Mouse (Mus musculus) hindbrain, embryonic 11.5 days (tissue): ENCODE measurements at regions not wholly inside any gene's neighbourhood (a gene's known extent, or its start where the extent isn't known, plus 50 kb on each side); places are given as distances from the start of the nearest gene placed in this dataset.

ENCODE experiments used
- ATAC-seq: fragments of 200-750 bp; cut with Nextera tagmentation; 2 replicates; pipeline ENCODE4 v1.8.0; 2017; ENCODE audit warnings: mild to moderate bottlenecking, moderate TSS enrichment, moderate library complexity; ENCODE audit not compliant: low FRiP score
- DNase-seq: peaks from one replicate; pipeline ENCODE4 v3.0.0-alpha.2; 2015; ENCODE audit warnings: low spot score
- H3K27ac ChIP-seq: fragments of 300-500 bp; sonication (generic); 2 replicates; pipeline ENCODE4 v1.5.1; 2014; ENCODE audit warnings: mild to moderate bottlenecking, low read depth, low read length
- H3K27me3 ChIP-seq: fragments of 300-500 bp; sonication (generic); 2 replicates; pipeline ENCODE4 v1.6.1; 2014; ENCODE audit warnings: mild to moderate bottlenecking, low read length, moderate library complexity, mixed read lengths; ENCODE audit not compliant: control insufficient read depth, insufficient read depth
- H3K36me3 ChIP-seq: fragments of 300-500 bp; sonication (generic); 2 replicates; pipeline ENCODE4 v1.6.1; 2014; ENCODE audit warnings: mild to moderate bottlenecking, low read length, moderate library complexity, mixed read lengths; ENCODE audit not compliant: control insufficient read depth, insufficient read depth
- H3K4me1 ChIP-seq: fragments of 300-500 bp; sonication (generic); replicated peaks from 2 replicates; pipeline ENCODE4 v1.6.1; 2014; ENCODE audit warnings: low read length, mixed read lengths; ENCODE audit not compliant: control insufficient read depth, insufficient read depth
- H3K4me2 ChIP-seq: fragments of 300-500 bp; sonication (generic); replicated peaks from 2 replicates; pipeline ENCODE4 v1.6.1; 2014; ENCODE audit warnings: mild to moderate bottlenecking, low read depth, low read length
- H3K4me3 ChIP-seq: fragments of 300-500 bp; sonication (generic); 2 replicates; pipeline ENCODE4 v1.5.1; 2014; ENCODE audit warnings: low read depth, low read length
- H3K9ac ChIP-seq: fragments of 300-500 bp; sonication (generic); 2 replicates; pipeline ENCODE4 v1.6.1; 2014; ENCODE audit warnings: low read depth, low read length
- H3K9me3 ChIP-seq: fragments of 300-500 bp; sonication (generic); 2 replicates; pipeline ENCODE4 v1.6.1; 2016; ENCODE audit warnings: low read length; ENCODE audit not compliant: control insufficient read depth
- WGBS: fragments of 180-500 bp; shearing (Covaris S2); extraction: QIAGEN DNeasy Blood & Tissue Kit; methylation state at CpG from one replicate; pipeline ENCODE4 v1.1.7; 2014; 5-methylcytosine and 5-hydroxymethylcytosine counted together

GRCm38 (mm10) chr1:120667776-120668175 is 65.6 kb downstream of the En1 start:
- no peaks in the 10 kb centered on the region for H3K27me3 ChIP-seq
- WGBS, result 85% methylated on average over 1 of the region's 1 CpGs

DNA sequence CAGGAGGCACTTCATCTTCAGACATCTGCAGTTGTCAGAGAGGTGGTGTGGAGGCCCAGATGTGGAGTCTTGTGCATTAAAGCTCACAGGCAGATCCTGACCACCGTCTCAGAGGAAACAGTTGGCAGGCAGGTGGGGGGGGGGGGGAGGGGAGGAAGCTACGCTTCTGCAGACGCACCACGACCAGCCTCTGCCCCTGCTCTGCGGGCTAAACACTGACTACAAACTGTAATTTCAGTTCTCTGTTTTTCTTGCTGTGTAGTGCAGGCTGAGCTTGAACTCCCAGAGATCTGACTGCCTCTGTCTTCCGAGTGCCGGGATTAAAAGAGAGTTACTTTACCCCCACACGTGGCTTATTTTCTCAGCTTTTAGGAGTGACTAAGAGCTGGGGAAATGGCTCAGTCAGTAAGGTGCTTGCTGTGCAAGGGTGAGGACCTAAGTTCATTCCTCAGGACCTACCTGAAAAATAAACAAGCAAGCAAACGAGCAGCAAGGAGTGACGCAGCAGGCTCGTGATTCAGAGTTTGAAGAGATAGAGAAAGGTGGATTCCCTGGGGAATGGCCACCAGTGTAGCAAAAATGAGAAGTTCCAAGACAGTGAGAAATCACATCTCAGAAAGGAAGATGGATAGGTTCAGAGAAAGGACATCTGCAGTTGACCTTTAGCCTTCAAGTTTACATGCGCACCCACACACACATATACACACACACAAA is 81.5 kb downstream of the En1 start:
- Histone ChIP-seq H3K9me3 (no peaks in the 10 kb centered on the region), H3K27ac (no peak overlapping the region), H3K9ac (no peak overlapping the region), H3K4me3 (no peak overlapping the region), H3K36me3 (no peaks in the 10 kb centered on the region), H3K27me3 (no peaks in the 10 kb centered on the region; the same call in 1 of the 2 replicates), H3K4me1 (no peaks in the 10 kb centered on the region), H3K4me2 (no peak overlapping the region)
- DNase-seq (no peak), ATAC-seq (no peak)
- WGBS, result 68% methylated on average over 12 of the region's 12 CpGs

More at GRCm38 (mm10) chr1:120667776-120668175, 65.6 kb downstream of the En1 start:
- Histone ChIP-seq H3K36me3 (no peaks in the 10 kb centered on the region), H3K4me1 (no peaks in the 10 kb centered on the region), H3K9ac (no peak overlapping the region), H3K27ac (no peak overlapping the region), H3K9me3 (no peaks in the 10 kb centered on the region), H3K4me2 (no peak overlapping the region), H3K4me3 (no peak overlapping the region)
- DNase-seq (no peak), ATAC-seq (no peak)

GRCm38 (mm10) chr1:120685650-120686244 is 83.5 kb downstream of the En1 start:
- 55% methylated on average over 6 of the region's 6 CpGs for WGBS
- Histone ChIP-seq H3K4me1 (no peaks in the 10 kb centered on the region), H3K4me3 (no peak overlapping the region), H3K9me3 (no peaks in the 10 kb centered on the region), H3K9ac (no peak overlapping the region), H3K36me3 (no peaks in the 10 kb centered on the region), H3K27me3 (no peaks in the 10 kb centered on the region; the same call in 1 of the 2 replicates), H3K27ac (no peak overlapping the region), H3K4me2 (no peak overlapping the region)
- ATAC-seq, result peak; percentile 59
- peak; percentile 11 for DNase-seq

DNA sequence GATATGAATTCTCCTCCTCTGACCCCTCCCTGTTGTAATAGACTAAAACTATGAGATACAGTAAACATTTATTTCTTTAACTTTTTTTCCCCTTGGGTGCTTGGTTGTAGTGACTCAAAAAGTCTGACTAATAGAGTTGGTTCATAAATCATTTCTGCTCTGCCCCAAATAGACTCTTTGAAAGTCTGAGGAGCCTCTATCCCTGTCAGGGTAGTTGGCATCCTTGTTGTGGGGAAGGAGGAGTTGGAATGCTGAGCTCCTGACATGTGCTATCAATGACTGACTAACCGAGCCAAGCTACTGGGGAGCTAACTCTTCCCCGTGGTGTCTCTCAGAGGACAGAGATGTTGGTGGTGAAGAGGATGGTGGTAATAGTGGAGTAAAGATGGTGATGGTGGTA is 89.4 kb downstream of the En1 start:
- 80% methylated on average over 2 of the region's 2 CpGs for WGBS
- DNase-seq (no peak), ATAC-seq (no peak)
- Histone ChIP-seq H3K4me2 (no peak overlapping the region), H3K9ac (no peak overlapping the region), H3K36me3 (no peaks in the 10 kb centered on the region), H3K4me3 (no peak overlapping the region), H3K27me3 (no peaks in the 10 kb centered on the region; the same call in 1 of the 2 replicates), H3K4me1 (no peaks in the 10 kb centered on the region), H3K27ac (no peak overlapping the region), H3K9me3 (no peaks in the 10 kb centered on the region)

DNA sequence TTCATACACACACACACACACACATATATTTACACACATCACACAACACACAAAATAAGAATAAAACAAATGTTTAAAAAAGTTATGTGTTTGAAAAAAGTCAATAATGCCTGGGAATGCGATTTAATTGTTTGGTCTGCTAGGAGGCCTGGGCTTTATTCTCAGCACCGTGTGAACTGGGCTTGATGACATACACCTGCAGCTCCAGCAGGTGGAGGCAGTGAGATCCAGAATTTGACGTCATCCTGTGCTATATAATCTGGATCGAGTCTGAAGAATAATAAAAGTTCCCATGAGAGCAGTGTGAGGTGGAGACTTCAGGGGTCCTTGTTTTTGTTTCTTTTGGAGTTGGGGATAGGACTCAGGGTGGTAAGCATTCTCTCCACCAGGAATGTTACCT is 96.0 kb downstream of the En1 start:
- Histone ChIP-seq H3K4me2 (no peak overlapping the region), H3K4me3 (no peak overlapping the region), H3K4me1 (no peaks in the 10 kb centered on the region), H3K36me3 (no peaks in the 10 kb centered on the region), H3K9me3 (no peaks in the 10 kb centered on the region), H3K27me3 (no peaks in the 10 kb centered on the region), H3K9ac (no peak overlapping the region), H3K27ac (no peak overlapping the region)
- DNase-seq, result no peak
- ATAC-seq, result no peak
- 78% methylated on average over 4 of the region's 4 CpGs for WGBS

GRCm38 (mm10) chr1:120704201-120704600 is 102.0 kb downstream of the En1 start:
- no peak for ATAC-seq
- H3K9ac ChIP-seq, result no peak overlapping the region
- H3K4me1 ChIP-seq, result no peaks in the 10 kb centered on the region
- H3K4me3 ChIP-seq, result no peak overlapping the region
- H3K9me3 ChIP-seq, result no peaks in the 10 kb centered on the region
- H3K27ac ChIP-seq, result no peak overlapping the region
- no peaks in the 10 kb centered on the region for H3K36me3 ChIP-seq
- no peak overlapping the region for H3K4me2 ChIP-seq
- no peaks in the 10 kb centered on the region for H3K27me3 ChIP-seq
- no peak for DNase-seq
- 69% methylated on average over 5 of the region's 5 CpGs for WGBS

DNA sequence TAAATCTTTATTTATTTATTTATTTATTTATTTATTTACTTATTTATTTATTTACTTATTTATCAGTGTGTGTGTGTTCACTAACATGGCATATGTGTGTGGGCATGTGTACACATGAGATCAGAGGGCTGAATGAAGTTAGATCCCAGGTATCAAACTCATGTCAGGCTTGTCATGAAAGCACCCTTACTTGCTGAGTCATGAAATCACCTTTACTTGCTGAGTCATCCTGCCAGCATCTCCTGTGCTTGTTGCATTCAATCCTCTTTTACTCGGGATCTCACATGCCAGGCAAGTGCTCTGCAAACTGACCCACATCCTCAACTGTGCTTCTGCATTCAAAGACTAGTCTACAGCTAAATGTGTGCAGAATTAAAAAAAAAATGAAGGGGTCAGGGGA is 103.8 kb downstream of the En1 start:
- WGBS, result 74% methylated on average over 1 of the region's 1 CpGs
- no peak overlapping the region for H3K9ac ChIP-seq
- no peak overlapping the region for H3K4me2 ChIP-seq
- no peaks in the 10 kb centered on the region for H3K36me3 ChIP-seq
- H3K4me1 ChIP-seq, result no peaks in the 10 kb centered on the region
- H3K27ac ChIP-seq, result no peak overlapping the region
- no peaks in the 10 kb centered on the region for H3K9me3 ChIP-seq
- ATAC-seq, result no peak
- H3K4me3 ChIP-seq, result no peak overlapping the region
- no peak for DNase-seq
- H3K27me3 ChIP-seq, result no peaks in the 10 kb centered on the region

- WGBS, result 70% methylated on average over 5 of the region's 5 CpGs
- Histone ChIP-seq H3K27me3 (no peaks in the 10 kb centered on the region), H3K4me2 (no peak overlapping the region), H3K36me3 (no peaks in the 10 kb centered on the region), H3K9me3 (no peaks in the 10 kb centered on the region), H3K27ac (no peak overlapping the region), H3K4me1 (no peaks in the 10 kb centered on the region), H3K9ac (no peak overlapping the region), H3K4me3 (no peak overlapping the region)
- DNase-seq (no peak), ATAC-seq (no peak)
Observed at GRCm38 (mm10) chr1:120708511-120708910, 106.3 kb downstream of the En1 start.
